Mouse (Mus musculus): ENCODE results near the gene Hoxa2.

DNA sequence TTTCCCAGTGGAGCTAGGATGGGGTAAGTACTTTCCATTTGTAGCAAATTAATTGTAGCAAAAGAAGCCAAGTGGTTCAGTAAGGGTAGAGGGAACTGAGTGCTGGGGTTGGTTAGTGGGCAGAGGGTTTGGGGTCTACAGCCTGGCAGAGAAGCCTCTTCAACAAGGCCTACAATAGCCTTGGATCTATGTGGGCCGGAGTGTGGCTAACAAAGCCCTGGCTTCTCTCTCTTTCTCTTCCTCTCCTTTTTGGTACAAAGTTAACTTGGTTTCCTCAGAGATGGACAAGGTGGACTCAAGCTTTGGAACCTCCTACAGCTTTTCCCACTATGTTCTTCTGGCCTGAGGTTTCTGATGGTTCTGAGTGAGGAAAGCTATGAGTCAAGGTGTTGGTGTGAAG lies 36.6 kb upstream of the Hoxa2 start:
- no peak for TF ChIP-seq CTCF (IDR thresholded peaks at IDR 0.05; ENCODE audit: low read depth)
- no peak for TF ChIP-seq EP300 (IDR thresholded peaks at IDR 0.05; ENCODE audit: low read depth)

All from heart, postnatal 0 days (tissue).